Mouse (Mus musculus) heart, postnatal 0 days (tissue): ENCODE results near the gene Slc9a9.

Source experiments
- CTCF ChIP-seq: IDR thresholded peaks from 2 replicates; pipeline ENCODE4 v1.5.1; 2016; ENCODE audit warnings: antibody characterized with exemption, control low read depth, low read depth
- EP300 ChIP-seq: IDR thresholded peaks from 2 replicates; pipeline ENCODE4 v1.6.1; 2016; ENCODE audit warnings: antibody characterized with exemption, low read depth

GRCm38 (mm10) chr9:95191442-95191841 is 521.7 kb downstream of the Slc9a9 start:
- TF ChIP-seq CTCF, result no peak
- TF ChIP-seq EP300, result no peak
